Mouse (Mus musculus): ENCODE data around the gene 9130023H24Rik. TPM values are rescaled to one million over a fixed set of nuclear protein-coding genes. Genes with fewer than 3 reads are reported as not detected.

Gene 9130023H24Rik
- total RNA-seq, 2 experiments from 2014 or later = 1.6 to 1.7 TPM

Other genes starting within 250 kb of the 9130023H24Rik start
- under 1 TPM; 0.16 to 0.55 TPM for gene Pycard, start 244.2 kb downstream of the 9130023H24Rik start, total RNA-seq (2021)
- 100 to 1,000 TPM; 195 to 222 TPM for gene Trim72, start 234.1 kb downstream of the 9130023H24Rik start, total RNA-seq (2021)
- gene Itgam, start 175.4 kb downstream of the 9130023H24Rik start, total RNA-seq (2021) = 1 to 10 TPM; 1.2 to 1.8 TPM
- gene Gm49368, start 175.3 kb downstream of the 9130023H24Rik start, total RNA-seq (2021) = not detected
- under 1 TPM; 0.09 to 0.52 TPM for gene Itgax, start 108.5 kb downstream of the 9130023H24Rik start, total RNA-seq (2021)
- gene Itgad, start 83.7 kb downstream of the 9130023H24Rik start, total RNA-seq (2021) = under 1 TPM in 1 of 2 experiments, not detected in 1; 0.26 TPM
- gene Cox6a2, start 31.6 kb downstream of the 9130023H24Rik start, total RNA-seq (2021) = 1,000 to 10,000 TPM; 1,835 to 2,031 TPM
- 1 to 10 TPM; 8.3 to 9.0 TPM for gene Armc5, start 689 bp downstream of the 9130023H24Rik start, total RNA-seq (2021)
- gene Tgfb1i1, start 8.8 kb upstream of the 9130023H24Rik start, total RNA-seq (2021) = 1 to 10 TPM; 5.5 to 7.0 TPM
- gene Slc5a2, start 27.6 kb upstream of the 9130023H24Rik start, total RNA-seq (2021) = under 1 TPM in 1 of 2 experiments, not detected in 1; 0.39 TPM
- gene BC017158, start 60.1 kb upstream of the 9130023H24Rik start, total RNA-seq (2021) = 1 to 10 TPM; 2.2 to 2.7 TPM
- gene Rgs10, start 180.7 kb upstream of the 9130023H24Rik start, total RNA-seq (2021) = 1 to 10 TPM; 2.0 to 3.4 TPM
- gene Tial1, start 223.7 kb upstream of the 9130023H24Rik start, total RNA-seq (2021) = 10 to 100 TPM; 41.1 to 42.5 TPM

All from gastrocnemius, adult 18-20 months (tissue).